Mouse (Mus musculus) left cerebral cortex, adult 18-20 months (tissue): ENCODE results near the gene Rps3a1. TPM values are rescaled to one million over a fixed set of nuclear protein-coding genes. Genes with fewer than 3 reads are reported as not detected.
A peak's percentile ranks its signal among the peaks of the same experiment; 100 is the strongest.

Experiments
- DNase-seq, 2 experiments: peaks; one replicate each; pipeline ENCODE4 v3.0.0; 2021 to 2022; ENCODE audit warnings: low spot score in 2 of 2, mixed read lengths in 1 of 2
- long read RNA-seq, 2 experiments: library from polyadenylated mRNA; stranded (forward); transcript quantifications; one replicate each; pipeline ENCODE4 v2.0.0; 2021
- total RNA-seq, 2 experiments: library from RNA; stranded (reverse); gene quantifications; 2 replicates each; pipeline ENCODE4 v1.2.3; 2021

Rps3a1 gene
- 100 to 1,000 TPM; 416 to 437 TPM for total RNA-seq
- long read RNA-seq, experiment 1, transcript Rps3a1-201 (6 exons, 977 nt) = major isoform, 201 of 212 reads
- long read RNA-seq, experiment 1, partial matches to known transcripts = 10 of 212 reads
- long read RNA-seq, experiment 1, other reads (novel, unspliced or antisense) = 1 of 212 reads
- long read RNA-seq, experiment 2, transcript Rps3a1-201 (6 exons, 977 nt) = major isoform, 191 of 197 reads
- long read RNA-seq, experiment 2, partial matches to known transcripts = 5 of 197 reads
- long read RNA-seq, experiment 2, other reads (novel, unspliced or antisense) = 1 of 197 reads

DNA sequence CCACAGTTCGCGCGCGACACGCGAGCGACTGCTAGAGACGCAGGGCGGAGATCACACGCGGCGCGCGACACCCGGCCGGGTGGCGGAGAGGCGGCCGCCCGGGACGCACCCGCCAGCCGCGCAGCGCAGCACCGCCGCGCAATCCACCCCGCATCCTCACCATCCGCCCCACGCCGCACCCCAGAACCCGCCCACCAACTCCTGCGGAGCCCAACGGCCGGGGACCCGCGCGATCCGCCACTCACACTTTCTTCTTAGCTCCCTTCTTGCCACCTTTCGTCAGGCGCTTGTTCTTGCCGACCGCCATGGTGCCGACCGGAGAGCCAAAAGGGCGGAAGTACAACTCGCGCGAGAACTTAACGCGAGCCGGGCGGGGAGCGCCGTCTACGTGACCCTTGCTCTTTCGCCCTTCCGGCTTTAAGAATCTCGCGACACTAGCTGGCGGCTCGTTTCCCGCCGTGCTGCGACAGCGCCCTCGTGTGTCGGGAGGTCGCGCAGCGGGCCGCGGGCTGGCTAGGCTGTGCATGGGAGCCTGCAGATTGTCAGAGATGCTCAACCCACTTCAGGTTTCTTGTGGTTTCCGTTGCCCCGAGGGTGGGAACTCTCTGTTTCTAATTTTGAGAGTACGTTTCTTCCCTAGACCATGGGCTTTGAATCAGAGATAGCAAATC is at the start of gene Rps3a1:
TSS of gene Rps3a1 (minus strand) at position 440 of the 671 bp plus-strand sequence.
- DNase-seq = peak; percentile 99 to 100

DNA sequence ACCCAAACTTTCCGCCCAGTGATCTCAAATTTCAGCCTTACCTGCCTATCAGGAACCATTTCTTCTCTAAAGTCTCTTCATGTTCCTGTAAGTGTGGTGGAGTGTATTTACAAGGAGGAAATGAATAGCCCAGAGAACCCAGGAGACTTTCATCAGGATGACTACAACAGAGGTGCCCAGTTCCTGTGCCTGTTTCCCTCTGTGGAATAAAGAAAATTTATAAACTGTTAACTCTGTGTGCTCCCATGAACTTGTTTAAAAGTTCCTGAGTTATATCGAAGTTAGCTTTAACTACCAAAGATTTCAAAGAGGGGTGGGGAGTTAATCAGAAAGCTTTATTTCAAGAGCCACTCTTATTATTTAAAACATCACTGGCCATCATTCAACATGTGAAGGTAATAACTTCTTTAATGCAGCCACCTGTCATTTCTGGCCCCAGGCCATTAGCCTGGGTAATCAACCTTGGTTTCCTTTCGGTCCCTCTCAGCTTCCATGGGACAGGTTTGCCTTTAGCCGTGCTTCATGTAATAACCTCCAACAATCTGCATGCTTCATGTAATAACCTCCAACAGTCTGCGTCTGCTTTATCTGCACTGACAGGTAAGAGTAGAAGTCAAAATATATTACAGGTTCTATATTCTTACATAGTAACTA is 45.4 kb upstream of the Rps3a1 start:
- DNase-seq = no peak

DNA sequence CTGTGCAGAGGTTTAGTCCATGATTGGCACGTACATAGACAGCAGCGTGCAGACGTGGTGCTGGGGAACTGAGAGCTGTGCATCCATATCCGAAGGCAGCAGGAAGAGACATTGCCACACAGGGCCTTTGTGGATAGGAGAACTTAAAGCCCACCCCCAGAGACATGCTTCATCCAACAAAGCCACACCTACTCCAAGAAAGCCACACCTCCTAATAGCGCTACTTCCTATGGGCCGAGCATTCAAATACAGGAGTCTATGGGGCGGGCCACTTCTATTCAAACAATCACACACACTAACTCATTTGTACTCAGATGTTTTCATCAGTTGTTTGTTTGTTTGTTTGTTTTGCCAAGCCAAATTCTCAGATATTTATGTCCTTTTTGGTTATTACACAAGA is 42.0 kb upstream of the Rps3a1 start:
- DNase-seq = no peak

DNA sequence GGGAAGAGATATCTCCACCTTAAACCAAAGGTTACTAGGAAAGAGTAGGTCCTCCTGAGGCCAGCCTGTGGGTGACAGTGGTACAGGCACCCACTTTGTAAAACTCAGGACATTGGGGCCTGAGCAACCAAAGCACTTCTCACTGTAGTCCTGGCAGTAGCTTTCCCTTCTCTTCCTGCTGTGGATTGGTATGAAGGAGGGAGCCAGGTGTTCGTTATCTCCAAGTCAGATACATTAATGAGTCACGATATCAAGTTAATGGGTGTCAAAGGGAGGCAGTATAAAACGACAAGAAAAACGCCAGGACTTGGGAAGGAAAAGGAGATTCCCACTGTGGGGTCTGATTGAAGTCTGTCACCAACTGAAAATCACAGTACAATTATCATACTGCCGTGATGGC is 38.6 kb upstream of the Rps3a1 start:
- no peak for DNase-seq

DNA sequence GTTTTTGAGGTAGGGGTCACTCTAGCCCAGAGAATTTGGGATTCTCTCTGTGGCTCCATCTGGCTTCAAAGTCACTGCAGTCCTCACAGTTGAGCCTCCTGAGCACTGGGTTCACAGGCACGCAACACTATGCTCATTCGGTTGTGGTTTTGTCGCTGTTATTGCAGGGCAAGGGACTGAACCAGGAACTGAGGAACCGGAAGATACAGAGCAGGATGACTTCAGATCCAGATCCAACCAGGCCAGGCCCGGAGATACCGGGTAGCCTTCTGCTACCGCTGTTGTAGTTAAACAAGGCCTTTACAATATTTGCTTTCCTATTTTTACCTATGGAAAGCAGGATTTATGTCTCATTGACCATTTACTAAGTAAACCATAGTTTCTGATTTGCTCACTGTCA is 37.2 kb upstream of the Rps3a1 start:
- DNase-seq = no peak

DNA sequence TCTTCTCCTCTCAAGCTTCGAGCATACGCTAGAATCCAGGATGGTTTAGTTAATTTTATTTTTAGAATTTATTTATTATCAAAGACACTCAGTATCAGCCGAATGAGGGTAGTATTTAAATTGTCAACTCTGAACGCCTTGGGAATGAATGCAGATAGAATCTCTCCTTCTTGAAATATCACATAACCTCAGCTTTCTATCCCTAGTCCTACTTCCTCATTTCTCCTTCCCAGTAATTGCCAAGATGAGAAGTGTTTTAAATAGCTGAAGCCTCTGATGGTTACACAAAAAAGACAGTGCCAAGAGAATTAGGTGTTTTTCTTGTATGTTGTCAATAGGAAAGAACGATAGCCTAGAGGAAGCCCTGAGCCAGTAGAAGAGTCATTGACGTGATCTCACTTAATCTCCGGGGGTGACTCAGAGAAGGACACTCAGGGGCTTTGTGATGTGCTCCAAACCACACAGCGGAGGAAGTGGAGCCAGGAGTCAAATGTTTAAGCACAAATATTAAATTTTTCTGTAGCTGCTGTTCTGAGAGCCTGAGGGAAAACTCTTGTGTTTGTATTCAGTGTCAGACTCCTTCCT is 26.4 kb upstream of the Rps3a1 start:
- DNase-seq = no peak

DNA sequence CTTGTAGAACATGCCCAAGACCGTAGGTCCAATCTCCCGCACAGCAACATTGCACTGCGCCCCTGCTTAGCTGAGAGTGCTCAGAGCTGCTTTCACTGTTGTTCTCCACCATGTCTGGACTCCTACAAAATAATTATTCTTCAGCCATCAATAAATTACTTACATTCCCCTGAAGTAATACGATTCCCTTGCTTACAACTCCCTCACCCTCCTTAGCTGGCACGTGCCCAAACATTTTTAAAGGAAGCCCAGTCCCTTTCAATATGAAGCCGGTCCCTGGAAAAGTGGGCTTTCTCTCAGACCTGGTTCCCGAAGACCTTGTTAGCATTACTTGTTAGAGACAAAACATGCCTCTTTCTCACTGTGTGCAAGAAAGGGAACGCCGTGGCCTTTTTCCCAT is 7.0 kb upstream of the Rps3a1 start:
- no peak for DNase-seq

DNA sequence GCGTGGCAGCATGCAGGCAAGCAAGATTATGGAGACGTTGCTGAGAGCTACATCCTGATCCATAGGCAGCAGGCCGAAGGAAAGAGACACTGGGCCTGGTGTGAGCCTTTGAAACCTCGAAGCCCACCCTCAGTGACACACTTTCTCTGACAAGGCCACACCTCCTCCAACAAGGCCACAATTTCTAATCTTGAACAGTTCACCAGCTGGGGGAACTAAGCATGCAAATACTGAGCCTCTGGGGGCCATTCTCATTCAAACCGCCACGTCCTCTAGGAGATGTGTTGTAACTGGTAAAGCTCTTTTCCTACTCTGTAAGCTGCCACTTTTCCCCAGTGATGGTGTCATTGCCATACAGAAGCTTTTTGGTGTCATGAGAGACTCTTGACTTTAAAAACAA is 6.6 kb upstream of the Rps3a1 start:
- no peak for DNase-seq

DNA sequence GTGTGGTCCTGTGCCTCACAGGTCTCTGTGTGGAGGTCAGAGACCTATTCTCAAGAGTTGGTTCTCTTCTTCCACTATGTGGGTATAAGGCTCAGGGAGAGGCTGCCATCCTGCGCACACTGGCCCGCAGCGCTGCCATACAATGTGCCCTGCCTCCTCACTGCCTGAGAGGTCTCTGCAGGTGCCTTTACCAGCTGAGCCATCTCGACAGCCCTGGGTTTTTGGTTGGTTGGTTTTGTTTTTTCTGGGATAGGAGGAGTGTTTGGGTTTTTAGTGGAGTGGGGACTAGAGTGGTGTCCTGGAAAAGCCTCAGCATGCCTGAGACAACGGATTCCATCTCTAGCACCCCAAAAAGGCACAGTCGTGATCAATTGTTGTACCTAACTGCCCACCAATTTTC is 841 bp upstream of the Rps3a1 start:
- DNase-seq = no peak

DNA sequence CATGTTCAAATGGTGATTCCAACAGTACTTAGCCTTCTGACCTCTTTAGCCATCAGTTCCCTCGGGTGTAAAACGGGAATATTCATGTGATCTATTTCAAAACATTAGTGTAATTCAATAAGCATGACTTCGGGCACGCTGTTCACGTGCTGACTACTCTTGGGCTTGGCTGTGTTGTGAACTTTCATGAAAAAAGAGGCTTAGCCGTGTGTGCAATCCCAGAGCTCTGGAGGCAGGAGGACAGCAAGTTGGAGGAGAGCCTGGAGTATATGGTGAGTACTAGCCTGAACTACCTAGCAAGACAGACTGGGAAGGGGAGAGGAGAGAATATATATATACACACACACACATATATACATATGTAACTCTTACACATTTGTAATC is 424 bp upstream of the Rps3a1 start:
- no peak for DNase-seq

DNA sequence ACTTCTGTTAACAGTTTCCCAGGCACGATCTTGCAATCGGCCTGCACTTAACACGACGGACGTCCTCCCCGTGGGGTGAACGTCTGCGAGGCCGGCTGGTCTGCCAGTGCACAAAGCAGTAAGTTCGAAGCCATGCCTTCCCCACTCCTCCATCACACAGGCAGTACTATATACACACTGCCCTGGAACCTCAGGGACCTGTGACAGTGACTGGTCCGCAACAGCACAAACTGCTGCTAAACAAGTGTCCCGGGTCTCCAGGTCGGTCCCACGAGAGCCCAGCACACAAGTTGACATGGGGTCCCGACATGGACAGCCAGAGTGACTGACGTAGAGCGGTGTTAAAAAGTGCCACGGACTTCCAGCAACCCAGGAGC is 628 bp downstream of the Rps3a1 start:
- DNase-seq = no peak

DNA sequence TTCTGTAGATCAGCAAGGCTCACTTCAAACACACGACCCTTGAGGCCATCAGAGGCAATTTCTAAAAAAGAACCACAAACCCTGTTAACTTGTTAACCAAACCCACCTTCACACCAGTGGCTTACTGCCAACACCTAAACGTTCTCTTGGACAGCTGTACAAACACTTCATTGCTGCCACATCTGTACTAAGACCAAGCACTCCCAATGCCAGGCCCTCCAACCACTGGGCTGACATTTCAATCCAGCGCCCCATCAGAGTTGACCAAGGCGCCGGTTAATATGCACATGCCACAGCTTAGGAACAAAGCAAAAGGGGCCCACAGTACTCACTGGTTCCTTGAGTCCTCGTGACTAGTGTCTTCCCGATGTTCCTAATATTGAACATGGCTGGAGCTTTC is 1.1 kb downstream of the Rps3a1 start:
- no peak for DNase-seq

DNA sequence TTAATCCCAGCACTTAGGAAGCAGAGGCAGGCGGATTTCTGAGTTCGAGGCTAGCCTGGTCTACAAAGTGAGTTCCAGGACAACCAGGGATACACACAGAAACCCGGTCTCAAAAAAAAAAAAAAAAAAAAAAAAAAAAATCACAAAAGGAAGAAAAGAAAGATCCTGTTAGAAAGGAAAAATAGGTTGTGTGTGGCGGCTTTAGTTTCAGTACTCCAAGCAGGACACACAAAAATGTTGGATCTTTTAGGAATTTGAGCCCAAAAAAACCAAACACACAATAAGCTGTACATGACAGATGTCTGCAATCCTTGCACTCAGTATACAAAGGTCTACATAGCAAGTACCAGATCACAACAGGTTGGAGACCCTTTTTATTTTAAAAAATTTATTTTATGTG is 2.8 kb downstream of the Rps3a1 start:
- DNase-seq = no peak

DNA sequence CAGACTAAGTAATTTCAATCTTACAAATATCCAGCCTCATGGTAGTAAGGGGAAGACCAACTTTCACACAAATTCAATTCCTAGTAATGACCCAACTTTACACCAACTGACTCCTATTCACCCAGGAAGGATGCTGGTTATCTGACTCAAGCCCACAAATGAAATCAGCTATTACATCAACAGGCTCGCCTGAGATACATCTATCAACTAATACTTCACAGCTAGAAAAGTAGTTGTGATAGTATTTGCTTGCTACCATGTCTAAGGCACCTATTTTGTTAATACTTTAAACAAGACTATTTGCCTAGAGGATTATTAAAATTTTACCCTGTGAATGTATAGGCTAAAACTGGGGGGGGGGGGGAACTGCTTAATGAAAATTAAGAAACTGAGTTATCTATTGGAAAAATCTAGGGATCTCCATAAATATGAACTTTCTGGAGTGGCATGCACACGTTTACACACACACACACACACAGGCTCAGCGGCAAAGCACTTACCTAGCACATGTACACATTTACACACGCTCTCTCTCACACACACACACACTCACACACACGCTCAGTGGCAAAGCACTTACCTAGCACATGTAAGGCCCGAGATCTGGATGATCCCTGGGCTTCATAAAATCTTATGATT is 5.4 kb downstream of the Rps3a1 start:
- no peak for DNase-seq

DNA sequence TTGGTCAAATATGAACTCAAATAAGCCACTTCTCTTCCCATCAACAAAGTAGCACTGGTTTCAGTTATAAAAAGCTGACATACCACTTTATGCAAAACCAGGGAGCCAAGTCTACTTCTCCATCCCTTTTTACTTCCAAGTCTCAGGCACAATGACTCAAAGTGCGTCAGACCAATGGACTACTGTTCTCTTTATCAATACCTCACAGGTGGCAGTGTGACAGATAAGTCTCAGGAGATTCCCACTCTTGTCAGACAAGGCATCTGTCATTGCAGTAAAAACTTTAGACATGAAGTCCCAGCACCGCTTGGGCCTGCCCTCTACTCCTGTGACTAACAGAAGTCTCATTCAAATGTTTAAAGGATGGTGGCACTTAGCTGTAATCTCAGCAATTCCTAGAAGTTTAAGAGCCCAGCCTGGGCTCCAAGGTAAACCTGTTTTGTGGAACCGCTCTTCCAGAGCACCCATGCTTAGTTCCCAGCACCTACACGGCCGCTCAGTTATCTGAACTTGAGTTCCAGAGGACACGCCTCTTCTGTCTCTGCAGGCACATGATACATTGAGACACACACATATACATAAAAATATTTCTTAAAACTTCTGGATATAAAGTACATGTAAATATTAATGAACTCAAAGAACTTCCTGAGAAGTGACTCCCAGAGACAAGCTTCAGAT is 6.5 kb downstream of the Rps3a1 start:
- no peak for DNase-seq

DNA sequence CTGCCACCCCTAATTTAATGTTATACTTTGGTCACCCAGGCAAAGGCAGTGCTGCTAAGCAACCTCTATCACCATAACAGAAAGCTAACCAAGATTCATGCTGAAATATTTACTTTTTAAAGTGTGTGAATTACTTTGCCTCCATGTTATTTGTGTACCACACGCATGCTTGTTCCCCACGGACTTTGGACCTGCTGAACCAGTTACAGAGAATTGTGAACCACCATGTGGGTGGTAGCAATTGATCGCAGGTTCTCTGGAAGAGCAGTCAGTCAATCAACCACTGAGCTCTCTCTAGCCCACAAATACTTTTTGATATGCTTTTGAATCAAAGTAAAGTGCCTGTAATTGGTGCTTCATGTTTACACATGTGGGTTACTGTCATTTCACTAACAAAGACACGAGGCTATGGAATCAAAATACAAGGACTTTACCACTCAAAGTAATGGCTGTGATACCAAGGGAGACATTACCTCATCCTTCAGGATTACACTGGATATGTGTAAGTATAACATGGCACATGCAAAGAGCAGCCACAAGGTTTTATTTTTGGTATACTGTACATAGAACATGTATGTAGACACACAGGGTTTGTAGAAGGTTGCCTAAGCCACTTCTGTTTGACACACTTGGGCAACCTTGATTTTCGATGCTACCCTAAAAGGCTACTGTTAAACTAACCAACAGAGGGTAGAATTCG is 7.4 kb downstream of the Rps3a1 start:
- DNase-seq = no peak

DNA sequence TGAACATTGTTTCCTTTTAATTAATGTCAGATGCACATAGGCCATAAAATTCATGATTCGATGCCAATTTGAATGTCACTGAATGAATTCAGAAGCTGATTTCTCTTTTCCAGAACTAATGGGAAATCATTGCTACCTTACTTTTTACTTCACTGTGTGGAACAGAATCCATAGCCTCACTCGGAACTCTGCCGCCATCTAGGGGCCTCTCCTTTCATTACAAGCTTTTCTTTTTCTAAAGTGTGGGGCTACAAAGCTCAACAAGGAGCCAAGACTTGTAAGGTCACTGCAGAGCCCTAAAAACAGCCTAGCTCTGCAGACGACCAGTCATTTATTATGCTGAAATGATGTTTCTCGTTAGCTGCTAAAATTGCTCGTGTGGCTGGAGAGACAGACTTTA is 12.7 kb downstream of the Rps3a1 start:
- peak; percentile 82 to 83 for DNase-seq

DNA sequence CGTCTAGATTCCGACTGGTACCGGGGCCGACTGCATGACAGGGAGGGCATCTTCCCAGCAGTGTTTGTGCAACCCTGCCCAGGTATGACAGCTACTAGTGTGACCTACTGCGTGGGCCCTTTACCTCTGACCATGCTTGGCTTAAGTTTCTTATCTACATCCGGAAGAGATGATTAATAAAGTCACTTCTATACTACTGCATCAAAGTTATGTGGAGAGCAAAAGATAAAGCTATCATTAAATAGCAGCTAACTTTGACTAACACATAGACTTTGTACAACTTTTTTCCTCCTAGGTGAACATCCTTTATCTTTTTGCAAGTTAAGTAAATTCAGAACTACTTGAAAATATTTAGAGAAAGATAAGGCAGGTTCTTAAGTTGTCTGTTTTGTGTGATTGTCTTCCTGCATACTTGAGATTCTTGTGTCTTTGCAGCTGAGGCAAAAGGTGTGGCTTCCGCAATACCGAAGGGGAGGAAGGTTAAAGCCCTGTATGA is 19.2 kb downstream of the Rps3a1 start:
- no peak for DNase-seq

DNA sequence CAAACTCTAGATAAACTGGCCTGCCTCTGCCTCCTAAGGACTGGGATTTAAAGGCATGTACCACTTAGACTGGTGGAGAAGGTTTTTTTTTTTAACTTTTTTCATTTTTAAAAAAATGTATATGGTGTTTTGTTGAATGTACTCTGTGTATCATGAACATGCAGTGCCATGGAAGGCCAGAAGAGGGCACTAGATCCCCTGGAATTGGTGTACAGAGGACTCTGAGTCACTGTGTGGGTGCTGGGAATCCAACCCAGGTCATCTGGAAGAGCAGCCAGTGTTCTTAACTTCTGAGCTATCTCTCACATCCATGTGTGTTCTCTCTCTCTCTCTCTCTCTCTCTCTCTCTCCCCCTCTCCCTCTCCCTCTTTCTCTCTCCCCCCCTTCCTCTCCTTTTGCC is 20.3 kb downstream of the Rps3a1 start:
- DNase-seq = no peak

DNA sequence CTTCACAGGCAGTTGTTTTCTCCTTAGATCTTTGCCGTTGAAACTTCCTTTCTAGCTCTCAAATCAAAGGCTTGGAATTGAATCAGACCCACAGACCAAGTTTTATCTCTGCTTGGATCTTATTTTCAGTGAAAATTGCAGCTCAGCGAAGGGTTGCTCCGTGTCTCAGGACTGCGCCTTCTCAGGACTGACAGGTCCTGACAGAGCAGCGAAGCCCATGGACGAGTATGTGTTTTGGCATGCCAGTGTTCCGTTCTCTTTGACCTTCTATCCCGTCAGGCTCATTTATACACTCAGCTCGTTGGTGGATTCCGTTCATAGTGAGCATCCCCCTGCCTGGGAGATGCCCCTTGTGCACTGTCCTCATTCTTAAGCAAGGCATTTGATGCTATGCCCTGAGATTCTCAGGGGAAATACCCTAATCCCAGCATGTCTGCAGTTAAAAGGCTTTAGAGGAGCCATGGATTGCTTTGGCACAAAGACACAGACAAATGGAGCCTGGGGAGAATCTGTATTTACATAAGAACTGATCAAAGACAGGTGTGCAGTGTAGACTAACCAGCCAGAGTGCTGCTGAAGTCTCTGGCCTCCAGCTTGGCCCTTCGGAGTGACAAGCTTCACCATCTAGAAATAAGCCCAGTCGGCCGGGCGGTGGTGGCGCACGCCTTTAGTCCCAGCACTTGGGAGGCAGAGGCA is 23.1 kb downstream of the Rps3a1 start:
- DNase-seq = no peak
